Mouse (Mus musculus): Measurements from ENCODE around the gene Ifngr1. TPM values are rescaled to one million over a fixed set of nuclear protein-coding genes. Genes with fewer than 3 reads are reported as not detected.

Gene Ifngr1
- total RNA-seq, 2 experiments from 2014 or later: 16.1 to 20.2 TPM

GRCm38 (mm10) chr10:19584846-19585245 lies 6.9 kb upstream of the Ifngr1 start:
- DNase-seq (ENCODE audit: extremely low spot score in 1 of 2, low spot score in 1 of 2): no peak

GRCm38 (mm10) chr10:19585860-19586259 lies 5.9 kb upstream of the Ifngr1 start:
- no peak for DNase-seq (ENCODE audit: extremely low spot score in 1 of 2, low spot score in 1 of 2)

GRCm38 (mm10) chr10:19587281-19587680 lies 4.5 kb upstream of the Ifngr1 start:
- DNase-seq (ENCODE audit: extremely low spot score in 1 of 2, low spot score in 1 of 2): no peak

GRCm38 (mm10) chr10:19589626-19590025 lies 2.1 kb upstream of the Ifngr1 start:
- no peak for DNase-seq (ENCODE audit: extremely low spot score in 1 of 2, low spot score in 1 of 2)

GRCm38 (mm10) chr10:19591286-19591640 lies 486 bp upstream of the Ifngr1 start:
- DNase-seq (ENCODE audit: extremely low spot score in 1 of 2, low spot score in 1 of 2): no peak

- no peak for DNase-seq (ENCODE audit: extremely low spot score in 1 of 2, low spot score in 1 of 2)
Measured at GRCm38 (mm10) chr10:19592556-19592955, 807 bp downstream of the Ifngr1 start.

GRCm38 (mm10) chr10:19593296-19593695 lies 1.5 kb downstream of the Ifngr1 start:
- no peak for DNase-seq (ENCODE audit: extremely low spot score in 1 of 2, low spot score in 1 of 2)

- DNase-seq (ENCODE audit: extremely low spot score in 1 of 2, low spot score in 1 of 2): no peak
Measured at GRCm38 (mm10) chr10:19594201-19594905, 2.6 kb downstream of the Ifngr1 start.

- no peak for DNase-seq (ENCODE audit: extremely low spot score in 1 of 2, low spot score in 1 of 2)
Measured at GRCm38 (mm10) chr10:19596866-19597265, 5.1 kb downstream of the Ifngr1 start.

- no peak for DNase-seq (ENCODE audit: extremely low spot score in 1 of 2, low spot score in 1 of 2)
Measured at GRCm38 (mm10) chr10:19598091-19598490, 6.3 kb downstream of the Ifngr1 start.

GRCm38 (mm10) chr10:19599331-19600092 lies 7.8 kb downstream of the Ifngr1 start:
- DNase-seq (ENCODE audit: extremely low spot score in 1 of 2, low spot score in 1 of 2): no peak

- DNase-seq (ENCODE audit: extremely low spot score in 1 of 2, low spot score in 1 of 2): no peak
Measured at GRCm38 (mm10) chr10:19600093-19600420, 8.3 kb downstream of the Ifngr1 start.

- peak in 1 of 2 experiments; percentile 19 for DNase-seq (ENCODE audit: extremely low spot score in 1 of 2, low spot score in 1 of 2)
Measured at GRCm38 (mm10) chr10:19601502-19601901, 9.8 kb downstream of the Ifngr1 start.

GRCm38 (mm10) chr10:19603231-19603630 lies 11.5 kb downstream of the Ifngr1 start:
- no peak for DNase-seq (ENCODE audit: extremely low spot score in 1 of 2, low spot score in 1 of 2)

- no peak for DNase-seq (ENCODE audit: extremely low spot score in 1 of 2, low spot score in 1 of 2)
Measured at GRCm38 (mm10) chr10:19609125-19609524, 17.4 kb downstream of the Ifngr1 start.

GRCm38 (mm10) chr10:19611616-19612015 lies 19.9 kb downstream of the Ifngr1 start:
- no peak for DNase-seq (ENCODE audit: extremely low spot score in 1 of 2, low spot score in 1 of 2)

- no peak for DNase-seq (ENCODE audit: extremely low spot score in 1 of 2, low spot score in 1 of 2)
Measured at GRCm38 (mm10) chr10:19613111-19613753, 21.5 kb downstream of the Ifngr1 start.

- DNase-seq (ENCODE audit: extremely low spot score in 1 of 2, low spot score in 1 of 2): no peak
Measured at GRCm38 (mm10) chr10:19619736-19620135, 28.0 kb downstream of the Ifngr1 start.

- no peak for DNase-seq (ENCODE audit: extremely low spot score in 1 of 2, low spot score in 1 of 2)
Measured at GRCm38 (mm10) chr10:19621408-19622048, 29.8 kb downstream of the Ifngr1 start, which contains the start of gene Il22ra2. Gene Il22ra2, plus strand, starts transcription at chr10:19621998.

- no peak for DNase-seq (ENCODE audit: extremely low spot score in 1 of 2, low spot score in 1 of 2)
Measured at GRCm38 (mm10) chr10:19624617-19625016, 32.9 kb downstream of the Ifngr1 start.

GRCm38 (mm10) chr10:19627342-19627741 lies 35.6 kb downstream of the Ifngr1 start:
- DNase-seq (ENCODE audit: extremely low spot score in 1 of 2, low spot score in 1 of 2): no peak

Measured in layer of hippocampus, postnatal 25 days (tissue).